Mouse (Mus musculus) frontal cortex, postnatal 36 days (tissue): ENCODE results near the gene Rpl19.
A peak's percentile ranks its signal among the peaks of the same experiment; 100 is the strongest.

ENCODE experiments used
- DNase-seq, 2 experiments: peaks; one replicate each; pipeline ENCODE4 v3.0.0; 2022; ENCODE audit warnings: low spot score in 2 of 2

The Rpl19 gene

GRCm38 (mm10) chr11:98022555-98023371 is 3.7 kb upstream of the Rpl19 start, which contains the start of gene Cacnb1:
Gene Cacnb1, minus strand, starts transcription at chr11:98023034.
- no peak for DNase-seq

- no peak for DNase-seq
Measured at GRCm38 (mm10) chr11:98024516-98024915, 2.0 kb upstream of the Rpl19 start.

GRCm38 (mm10) chr11:98026248-98026569 is 301 bp upstream of the Rpl19 start:
- no peak for DNase-seq

GRCm38 (mm10) chr11:98027297-98027688 is 783 bp downstream of the Rpl19 start:
- no peak for DNase-seq

GRCm38 (mm10) chr11:98027785-98028184 is 1.3 kb downstream of the Rpl19 start:
- DNase-seq, result no peak

- no peak for DNase-seq
Measured at GRCm38 (mm10) chr11:98030701-98031442, 4.4 kb downstream of the Rpl19 start.

GRCm38 (mm10) chr11:98031443-98031770 is 4.9 kb downstream of the Rpl19 start:
- DNase-seq, result peak; percentile 79 to 87

GRCm38 (mm10) chr11:98034061-98034460 is 7.6 kb downstream of the Rpl19 start:
- no peak for DNase-seq

- no peak for DNase-seq
Measured at GRCm38 (mm10) chr11:98034840-98035239, 8.3 kb downstream of the Rpl19 start.

- peak in 1 of 2 experiments; percentile 64 for DNase-seq
Measured at GRCm38 (mm10) chr11:98035977-98036377, 9.5 kb downstream of the Rpl19 start.

GRCm38 (mm10) chr11:98037871-98038270 is 11.4 kb downstream of the Rpl19 start:
- DNase-seq, result peak; percentile 68 to 85

- no peak for DNase-seq
Measured at GRCm38 (mm10) chr11:98040975-98041374, 14.5 kb downstream of the Rpl19 start.

GRCm38 (mm10) chr11:98042741-98043140 is 16.2 kb downstream of the Rpl19 start:
- DNase-seq, result no peak

- DNase-seq, result no peak
Measured at GRCm38 (mm10) chr11:98044074-98044473, 17.6 kb downstream of the Rpl19 start.

GRCm38 (mm10) chr11:98045596-98045995 is 19.1 kb downstream of the Rpl19 start:
- DNase-seq, result no peak

- DNase-seq, result no peak
Measured at GRCm38 (mm10) chr11:98046466-98046865, 20.0 kb downstream of the Rpl19 start.

GRCm38 (mm10) chr11:98047745-98048144 is 21.2 kb downstream of the Rpl19 start:
- DNase-seq, result peak in 1 of 2 experiments; percentile 57

GRCm38 (mm10) chr11:98049672-98050519 is 23.4 kb downstream of the Rpl19 start:
- peak in 1 of 2 experiments; percentile 47 for DNase-seq

- no peak for DNase-seq
Measured at GRCm38 (mm10) chr11:98050520-98050815, 24.0 kb downstream of the Rpl19 start.

GRCm38 (mm10) chr11:98050940-98051339 is 24.4 kb downstream of the Rpl19 start:
- DNase-seq, result no peak

GRCm38 (mm10) chr11:98051611-98052128 is 25.2 kb downstream of the Rpl19 start:
- DNase-seq, result no peak
